Mouse (Mus musculus) heart, adult 2 months (tissue): ENCODE results near the gene Gch1. TPM values are rescaled to one million over a fixed set of nuclear protein-coding genes. Genes with fewer than 3 reads are reported as not detected.

Experiments used
- DNase-seq, 2 experiments: peaks; one replicate each; pipeline ENCODE4 v3.0.0; 2021
- H3K27ac ChIP-seq: fragments of 200-600 bp; 2 replicates; pipeline ENCODE4 v1.8.1; 2022
- H3K27me3 ChIP-seq: fragments of 200-500 bp; 2 replicates; pipeline ENCODE4 v1.6.1; 2012; ENCODE audit warnings: mild to moderate bottlenecking, low read length, inconsistent platforms, mixed read lengths; ENCODE audit not compliant: control insufficient read depth, insufficient read depth
- H3K36me3 ChIP-seq: fragments of 200-500 bp; 2 replicates; pipeline ENCODE4 v1.6.1; 2012; ENCODE audit warnings: low read length, inconsistent platforms; ENCODE audit not compliant: control insufficient read depth, insufficient read depth
- H3K4me1 ChIP-seq: fragments of 200-500 bp; 2 replicates; pipeline ENCODE4 v1.6.1; 2011; ENCODE audit warnings: low read length; ENCODE audit not compliant: control insufficient read depth, insufficient read depth
- H3K4me3 ChIP-seq: fragments of 200-600 bp; 2 replicates; pipeline ENCODE4 v1.8.1; 2022
- H3K79me2 ChIP-seq: fragments of 200-500 bp; replicated peaks from 2 replicates; pipeline ENCODE4 v1.6.1; 2012; ENCODE audit warnings: mild to moderate bottlenecking, inconsistent platforms, low read length, moderate library complexity, mixed read lengths; ENCODE audit not compliant: control insufficient read depth, insufficient read depth
- H3K9ac ChIP-seq: fragments of 200-500 bp; 2 replicates; pipeline ENCODE4 v1.6.1; 2012; ENCODE audit warnings: low read depth, mild to moderate bottlenecking, control low read depth, inconsistent platforms, low read length, mixed read lengths
- CTCF ChIP-seq: fragments of 200-600 bp; IDR thresholded peaks from 2 replicates; pipeline ENCODE4 v1.8.1; 2022; ENCODE audit warnings: antibody characterized with exemption, mild to moderate bottlenecking, moderate library complexity
- EP300 ChIP-seq: fragments of 200-500 bp; IDR thresholded peaks from 2 replicates; pipeline ENCODE4 v1.6.1; 2011; ENCODE audit warnings: low read depth, low read length, control low read depth; ENCODE audit not compliant: insufficient read depth
- POLR2A ChIP-seq: fragments of 200-500 bp; IDR thresholded peaks from 2 replicates; pipeline ENCODE4 v1.6.1; 2011; ENCODE audit warnings: mild to moderate bottlenecking, low read depth, low read length, control low read depth; ENCODE audit not compliant: insufficient read depth
- WGBS: fragments of 180-500 bp; shearing (Covaris S2); methylation state at CpG from one replicate; pipeline ENCODE4 v1.1.7; 2018; 5-methylcytosine and 5-hydroxymethylcytosine counted together
- intact Hi-C: fragments of 180-260 bp; cut with DNase I; formaldehyde crosslinking; loops from one replicate; pipeline ENCODE4 v1.15.1; 2025
- polyA plus RNA-seq: library from polyadenylated mRNA; depleted of rRNA; stranded (reverse); fragments of >200 nt; gene quantifications from 2 replicates; pipeline ENCODE4 v1.2.3, GENCODE M21; 2012
- total RNA-seq, 2 experiments: library from RNA; stranded (reverse); gene quantifications; 2 replicates each; pipeline ENCODE4 v1.2.3; 2021

The Gch1 gene
- total and polyA plus RNA-seq, 3 experiments = 4.7 to 7.0 (median 6.3) TPM

- H3K4me1 ChIP-seq = no peaks in the 10 kb centered on the region
- no peak overlapping the region for H3K27ac ChIP-seq
- H3K36me3 ChIP-seq = no peaks in the 10 kb centered on the region
- intact Hi-C loops = no loop called here
- no peaks in the 10 kb centered on the region for H3K27me3 ChIP-seq
- H3K79me2 ChIP-seq = no peaks in the 10 kb centered on the region
- no peak for DNase-seq
- TF ChIP-seq CTCF (no peak), EP300 (no peak), POLR2A (no peak)
- 18% methylated on average over 2 of the region's 2 CpGs for WGBS
- H3K9ac ChIP-seq = no peak overlapping the region
- no peak overlapping the region for H3K4me3 ChIP-seq
Measured at GRCm38 (mm10) chr14:47233602-47234001, 44.4 kb upstream of the Gch1 start.

- Histone ChIP-seq H3K36me3 (no peaks in the 10 kb centered on the region), H3K4me1 (no peaks in the 10 kb centered on the region), H3K27ac (no peak overlapping the region), H3K9ac (no peak overlapping the region), H3K27me3 (no peaks in the 10 kb centered on the region), H3K4me3 (no peak overlapping the region), H3K79me2 (no peaks in the 10 kb centered on the region)
- TF ChIP-seq CTCF (no peak), POLR2A (no peak), EP300 (no peak)
- DNase-seq = no peak
- intact Hi-C loops = no loop called here
- 53% methylated on average over 11 of the region's 11 CpGs for whole genome bisulfite sequencing
Measured at GRCm38 (mm10) chr14:47229796-47230376, 40.7 kb upstream of the Gch1 start.

- intact Hi-C loops = no loop called here
- no peaks in the 10 kb centered on the region for H3K79me2 ChIP-seq
Measured at GRCm38 (mm10) chr14:47225931-47226330, 36.7 kb upstream of the Gch1 start.

GRCm38 (mm10) chr14:47224476-47225325 lies 35.5 kb upstream of the Gch1 start:
- Histone ChIP-seq H3K4me1 (no peaks in the 10 kb centered on the region), H3K79me2 (no peaks in the 10 kb centered on the region), H3K9ac (no peak overlapping the region), H3K36me3 (no peaks in the 10 kb centered on the region), H3K27me3 (no peaks in the 10 kb centered on the region), H3K27ac (no peak overlapping the region), H3K4me3 (no peak overlapping the region)
- no peak for DNase-seq
- peak; percentile 38 for TF ChIP-seq CTCF
- TF ChIP-seq POLR2A = no peak
- 74% methylated on average over 10 of the region's 10 CpGs for WGBS
- intact Hi-C loops = no loop called here

More at GRCm38 (mm10) chr14:47225931-47226330, 36.7 kb upstream of the Gch1 start:
- no peak for DNase-seq
- no peaks in the 10 kb centered on the region for H3K36me3 ChIP-seq
- no peaks in the 10 kb centered on the region for H3K4me1 ChIP-seq
- H3K27ac ChIP-seq = no peak overlapping the region
- TF ChIP-seq CTCF (no peak), EP300 (no peak), POLR2A (no peak)
- H3K4me3 ChIP-seq = no peak overlapping the region
- H3K27me3 ChIP-seq = no peaks in the 10 kb centered on the region
- H3K9ac ChIP-seq = no peak overlapping the region
- 93% methylated on average over 8 of the region's 8 CpGs for WGBS

- H3K9ac ChIP-seq = no peak overlapping the region
- DNase-seq = no peak
- H3K27ac ChIP-seq = no peak overlapping the region
- H3K36me3 ChIP-seq = no peaks in the 10 kb centered on the region
- H3K4me1 ChIP-seq = no peaks in the 10 kb centered on the region
- WGBS = 70% methylated on average over 11 of the region's 11 CpGs
- no peak for TF ChIP-seq EP300
- no peak for TF ChIP-seq CTCF
- TF ChIP-seq POLR2A = no peak
- no peaks in the 10 kb centered on the region for H3K79me2 ChIP-seq
- no peak overlapping the region for H3K4me3 ChIP-seq
- intact Hi-C loops = no loop called here
- no peaks in the 10 kb centered on the region for H3K27me3 ChIP-seq
Measured at GRCm38 (mm10) chr14:47222631-47223450, 33.6 kb upstream of the Gch1 start.
